Mouse (Mus musculus): ENCODE results near the gene Cela1. TPM values are rescaled to one million over a fixed set of nuclear protein-coding genes. Genes with fewer than 3 reads are reported as not detected.

The Cela1 gene
- 8.7 and 11.0 TPM in 2 replicates for polyA plus RNA-seq (2016; fragmentation: Nextera tagmentation; extraction: Ambion mirVana)

DNA sequence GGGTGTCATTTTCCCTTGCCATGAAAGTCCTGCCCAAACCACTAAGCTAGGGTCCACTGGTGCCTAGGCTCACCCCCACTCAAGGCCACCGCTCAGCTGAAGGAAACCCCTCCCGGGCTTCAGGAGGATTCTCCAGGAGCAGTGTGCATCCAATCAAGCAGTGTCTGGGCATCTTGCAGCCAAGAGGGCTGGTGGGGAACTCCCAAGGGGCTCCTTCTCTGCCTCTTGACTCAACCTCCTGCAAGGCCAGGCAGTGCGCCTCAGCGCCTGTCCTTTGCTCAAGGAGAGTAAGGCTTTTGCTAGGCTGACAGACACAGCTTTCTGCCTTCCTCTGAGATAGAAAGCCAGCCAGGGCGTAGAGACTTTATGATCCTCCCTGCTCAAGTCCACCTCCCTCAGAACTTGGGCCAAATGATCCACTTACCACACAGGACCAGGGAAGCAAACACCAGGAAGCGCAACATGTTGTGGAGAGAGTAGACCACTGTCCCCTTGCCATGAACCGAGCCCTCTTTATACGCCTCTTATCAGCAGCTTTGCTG is at the start of gene Cela1:
Cela1 (minus strand) TSS at position 492 of the 542 bp plus-strand sequence.
- WGBS (ENCODE audit: insufficient replicate concordance), result 50% methylated on average over 8 of the region's 8 CpGs
- no peak for ATAC-seq
- Histone ChIP-seq H3K9ac (peak within 1 kb of the TSS; percentile 14; the same call in 1 of the 2 replicates), H3K27me3 (replicated peaks) (0 out of 2 replicates have a peak, but pooled peaks cover 9% of the 10 kb centered on the region), H3K36me3 (no peaks in the 10 kb centered on the region), H3K9me3 (replicated peaks) (peaks cover 10% of the 10 kb centered on the region; the same call in 1 of the 2 replicates), H3K27ac (peak within 1 kb of the TSS; percentile 56; the same call in 1 of the 2 replicates), H3K4me1 (peaks cover 52% of the 10 kb centered on the region), H3K4me2 (peak within 1 kb of the TSS; percentile 45), H3K4me3 (no peak within 1 kb of the TSS)

GRCm38 (mm10) chr15:100735953-100736300 is 48.2 kb upstream of the Cela1 start:
- peaks cover 65% of the 10 kb centered on the region for H3K4me1 ChIP-seq
- H3K4me3 ChIP-seq, result no peak overlapping the region
- no peak for ATAC-seq
- no peak overlapping the region; the same call in 1 of the 2 replicates for H3K9ac ChIP-seq
- H3K27ac ChIP-seq, result no peak overlapping the region
- H3K9me3 ChIP-seq (replicated peaks), result no peaks in the 10 kb centered on the region
- no peaks in the 10 kb centered on the region for H3K36me3 ChIP-seq
- H3K4me2 ChIP-seq, result no peak overlapping the region
- 35% methylated on average over 9 of the region's 9 CpGs for WGBS (ENCODE audit: insufficient replicate concordance)
- peaks cover 31% of the 10 kb centered on the region for H3K27me3 ChIP-seq (replicated peaks)

GRCm38 (mm10) chr15:100735095-100735952 is 47.6 kb upstream of the Cela1 start:
- Histone ChIP-seq H3K4me3 (no peak overlapping the region), H3K27me3 (replicated peaks) (peaks cover 33% of the 10 kb centered on the region), H3K4me1 (peaks cover 68% of the 10 kb centered on the region), H3K4me2 (no peak overlapping the region; the same call in 1 of the 2 replicates), H3K9ac (no peak overlapping the region), H3K9me3 (replicated peaks) (no peaks in the 10 kb centered on the region), H3K36me3 (no peaks in the 10 kb centered on the region), H3K27ac (no peak overlapping the region)
- ATAC-seq, result peak; percentile 8; the same call in 1 of the 2 replicates
- 53% methylated on average over 14 of the region's 15 CpGs for WGBS (ENCODE audit: insufficient replicate concordance)

DNA sequence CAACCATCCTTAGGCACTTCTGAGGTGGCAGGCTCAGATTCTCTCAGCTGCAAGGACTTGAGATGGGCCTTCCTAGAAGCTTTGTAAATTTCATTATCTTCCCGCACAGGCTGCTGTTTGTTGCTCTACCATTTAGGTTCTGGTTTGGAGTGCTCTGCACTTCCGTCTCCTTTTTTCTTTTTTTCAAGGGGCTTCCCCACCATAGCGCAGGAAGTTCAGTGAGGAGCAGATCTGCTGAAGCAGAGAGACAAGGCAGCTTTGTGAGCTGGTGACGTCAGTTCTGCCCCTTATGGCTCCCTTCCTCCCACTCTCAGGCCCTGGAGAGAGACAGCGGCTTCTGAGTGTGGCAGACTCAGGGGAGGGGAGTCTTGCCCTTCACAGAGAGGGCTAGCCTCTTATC is 44.9 kb upstream of the Cela1 start:
- Histone ChIP-seq H3K4me3 (no peak overlapping the region), H3K27me3 (replicated peaks) (peaks cover 56% of the 10 kb centered on the region), H3K4me2 (no peak overlapping the region), H3K36me3 (no peaks in the 10 kb centered on the region), H3K9me3 (replicated peaks) (no peaks in the 10 kb centered on the region), H3K27ac (no peak overlapping the region), H3K9ac (no peak overlapping the region), H3K4me1 (peaks cover 62% of the 10 kb centered on the region)
- ATAC-seq, result no peak
- 16% methylated on average over 5 of the region's 5 CpGs for WGBS (ENCODE audit: insufficient replicate concordance)

- ATAC-seq, result no peak
- no peak overlapping the region for H3K4me2 ChIP-seq
- H3K9me3 ChIP-seq (replicated peaks), result no peaks in the 10 kb centered on the region
- WGBS (ENCODE audit: insufficient replicate concordance), result 37% methylated on average over 9 of the region's 9 CpGs
- H3K4me1 ChIP-seq, result peaks cover 53% of the 10 kb centered on the region
- no peak overlapping the region for H3K9ac ChIP-seq
- no peaks in the 10 kb centered on the region for H3K36me3 ChIP-seq
- H3K4me3 ChIP-seq, result no peak overlapping the region
- H3K27ac ChIP-seq, result no peak overlapping the region
- H3K27me3 ChIP-seq (replicated peaks), result peaks cover 71% of the 10 kb centered on the region
Measured at GRCm38 (mm10) chr15:100731081-100731480, 43.4 kb upstream of the Cela1 start.

DNA sequence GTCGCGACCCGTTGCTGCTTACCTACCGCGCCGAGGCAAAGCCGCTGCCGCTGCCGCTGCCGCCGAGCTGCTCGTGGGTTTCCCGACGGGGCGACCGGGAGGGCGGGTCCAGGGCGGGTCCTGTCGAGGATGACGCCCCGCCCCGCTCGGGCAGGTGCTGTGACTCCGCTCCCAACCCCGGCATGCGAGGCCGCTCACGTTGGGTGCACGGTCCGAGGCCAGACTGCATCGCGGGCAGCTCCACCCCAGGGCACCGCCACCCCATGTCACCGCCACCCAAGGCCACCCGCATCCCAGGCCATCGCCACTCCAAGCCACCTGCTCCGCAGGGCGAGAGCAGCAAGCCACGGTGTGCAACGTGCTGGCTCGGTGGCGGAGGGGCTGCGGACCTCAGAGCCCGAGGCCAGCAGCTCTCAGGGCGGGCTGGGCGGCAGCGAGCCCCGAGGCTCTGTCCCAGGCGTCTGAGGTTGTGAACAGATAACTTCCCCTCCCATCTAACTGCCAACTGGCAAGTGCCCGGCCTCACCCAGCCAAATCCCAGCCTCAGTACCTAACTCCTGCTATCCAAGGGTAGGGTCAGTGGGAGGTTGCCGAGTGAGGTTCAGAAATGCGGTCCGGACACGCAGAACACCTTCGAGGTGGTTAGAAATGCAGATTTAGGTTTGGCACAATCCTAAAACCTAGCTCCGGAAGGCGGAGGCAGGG is 41.7 kb upstream of the Cela1 start, which contains the start of gene Galnt6:
Galnt6 (minus strand) TSS at position 96 of the 705 bp plus-strand sequence.
- Histone ChIP-seq H3K36me3 (no peaks in the 10 kb centered on the region), H3K4me3 (peak within 1 kb of the TSS; percentile 48), H3K4me1 (peaks cover 42% of the 10 kb centered on the region), H3K27me3 (replicated peaks) (peaks cover 82% of the 10 kb centered on the region), H3K4me2 (peak within 1 kb of the TSS; percentile 74), H3K27ac (no peak within 1 kb of the TSS), H3K9ac (0 out of 2 replicates have a peak within 1 kb of the TSS, but pooled peaks have one; percentile 20), H3K9me3 (replicated peaks) (no peaks in the 10 kb centered on the region)
- 9% methylated on average over 57 of the region's 57 CpGs for WGBS (ENCODE audit: insufficient replicate concordance)
- peak; percentile 59 for ATAC-seq

DNA sequence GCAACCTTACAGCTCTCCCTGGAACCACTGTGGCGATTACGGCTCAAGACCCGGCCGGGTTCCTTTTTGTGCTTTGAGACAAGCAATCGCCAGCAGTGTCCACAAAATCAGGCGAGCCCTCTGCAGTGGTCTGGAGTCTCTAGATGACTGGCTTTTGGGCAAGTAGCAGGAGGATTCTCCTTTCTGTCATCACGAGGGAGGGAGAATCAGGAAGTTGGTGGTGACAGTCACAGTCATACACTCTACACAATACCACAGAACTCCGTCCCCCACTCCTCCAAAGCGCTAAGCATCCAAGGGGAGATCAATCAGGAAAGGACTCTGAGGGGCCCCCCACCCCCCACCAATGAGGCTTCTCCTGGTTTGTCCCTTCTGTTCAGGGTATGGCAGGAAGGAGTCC is 40.9 kb upstream of the Cela1 start:
- Histone ChIP-seq H3K27ac (no peak overlapping the region), H3K4me1 (peaks cover 34% of the 10 kb centered on the region), H3K36me3 (no peaks in the 10 kb centered on the region), H3K9ac (0 out of 2 replicates have a peak overlapping the region, but pooled peaks have one; percentile 20), H3K27me3 (replicated peaks) (peaks cover 84% of the 10 kb centered on the region), H3K9me3 (replicated peaks) (no peaks in the 10 kb centered on the region), H3K4me2 (peak overlapping the region; percentile 74), H3K4me3 (peak overlapping the region; percentile 48)
- ATAC-seq, result no peak
- WGBS (ENCODE audit: insufficient replicate concordance), result 22% methylated on average over 9 of the region's 9 CpGs

- Histone ChIP-seq H3K4me2 (no peak overlapping the region), H3K27me3 (replicated peaks) (peaks cover 84% of the 10 kb centered on the region), H3K9me3 (replicated peaks) (no peaks in the 10 kb centered on the region), H3K9ac (no peak overlapping the region), H3K4me1 (peaks cover 31% of the 10 kb centered on the region), H3K4me3 (no peak overlapping the region), H3K36me3 (no peaks in the 10 kb centered on the region), H3K27ac (no peak overlapping the region)
- ATAC-seq, result no peak
- 66% methylated on average over 11 of the region's 11 CpGs for WGBS (ENCODE audit: insufficient replicate concordance)
Measured at GRCm38 (mm10) chr15:100727834-100728233, 40.1 kb upstream of the Cela1 start.

DNA sequence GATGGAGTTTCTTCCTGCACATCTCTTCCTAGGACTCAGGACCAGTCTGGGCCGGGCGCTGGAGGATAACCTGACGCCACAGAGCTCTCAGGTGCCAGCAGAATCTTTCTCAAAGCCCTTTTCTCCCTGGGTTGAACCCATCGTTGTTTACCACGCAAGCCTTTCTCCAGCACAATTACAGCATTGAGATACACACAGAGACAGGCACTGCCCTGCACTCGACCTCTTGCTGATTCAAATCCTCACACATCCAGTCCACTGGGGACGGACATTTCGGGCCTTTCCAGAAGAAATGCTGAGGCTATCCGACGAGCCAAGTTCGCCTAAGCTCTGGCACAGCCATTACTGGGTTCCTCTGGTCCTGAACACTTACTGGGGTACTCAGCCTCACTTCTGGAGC is 39.0 kb upstream of the Cela1 start:
- Histone ChIP-seq H3K4me1 (peaks cover 20% of the 10 kb centered on the region), H3K9me3 (replicated peaks) (no peaks in the 10 kb centered on the region), H3K27me3 (replicated peaks) (peaks cover 81% of the 10 kb centered on the region), H3K4me2 (no peak overlapping the region), H3K4me3 (no peak overlapping the region), H3K9ac (no peak overlapping the region), H3K27ac (no peak overlapping the region), H3K36me3 (no peaks in the 10 kb centered on the region)
- no peak for ATAC-seq
- WGBS (ENCODE audit: insufficient replicate concordance), result 75% methylated on average over 11 of the region's 11 CpGs

GRCm38 (mm10) chr15:100723505-100723904 is 35.8 kb upstream of the Cela1 start:
- Histone ChIP-seq H3K9ac (no peak overlapping the region), H3K4me2 (no peak overlapping the region), H3K4me3 (no peak overlapping the region), H3K27ac (no peak overlapping the region), H3K4me1 (peaks cover 2% of the 10 kb centered on the region), H3K36me3 (no peaks in the 10 kb centered on the region), H3K9me3 (replicated peaks) (no peaks in the 10 kb centered on the region), H3K27me3 (replicated peaks) (peaks cover 57% of the 10 kb centered on the region)
- ATAC-seq, result no peak
- WGBS (ENCODE audit: insufficient replicate concordance), result 56% methylated on average over 14 of the region's 14 CpGs

DNA sequence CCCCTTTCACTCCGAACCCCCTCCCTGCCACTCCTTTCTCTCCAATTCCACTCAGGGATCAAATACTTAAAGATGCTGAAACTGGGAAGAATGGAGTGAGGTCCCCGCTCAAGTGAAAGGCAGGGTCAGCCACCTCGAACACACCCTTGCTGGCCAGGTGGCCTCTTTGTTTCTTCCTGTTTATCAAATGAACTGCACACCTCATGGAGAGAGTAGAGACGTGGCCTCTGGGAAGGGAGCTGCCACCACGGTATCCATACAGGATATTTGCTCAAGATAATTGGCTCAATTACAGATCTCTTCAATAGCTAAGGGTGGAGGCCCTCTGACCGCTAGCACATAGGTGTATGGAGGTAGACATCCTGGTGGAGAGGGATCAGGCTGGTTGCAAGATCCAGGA is 34.8 kb upstream of the Cela1 start:
- 53% methylated on average over 6 of the region's 6 CpGs for WGBS (ENCODE audit: insufficient replicate concordance)
- H3K4me2 ChIP-seq, result no peak overlapping the region
- no peak overlapping the region for H3K9ac ChIP-seq
- ATAC-seq, result no peak
- no peak overlapping the region for H3K4me3 ChIP-seq
- no peaks in the 10 kb centered on the region for H3K36me3 ChIP-seq
- H3K27ac ChIP-seq, result no peak overlapping the region
- H3K9me3 ChIP-seq (replicated peaks), result no peaks in the 10 kb centered on the region
- H3K4me1 ChIP-seq, result no peaks in the 10 kb centered on the region
- peaks cover 48% of the 10 kb centered on the region for H3K27me3 ChIP-seq (replicated peaks)

GRCm38 (mm10) chr15:100722026-100722425 is 34.3 kb upstream of the Cela1 start:
- Histone ChIP-seq H3K27ac (no peak overlapping the region), H3K9ac (no peak overlapping the region), H3K4me3 (no peak overlapping the region), H3K4me1 (no peaks in the 10 kb centered on the region), H3K4me2 (no peak overlapping the region), H3K27me3 (replicated peaks) (peaks cover 43% of the 10 kb centered on the region), H3K36me3 (no peaks in the 10 kb centered on the region), H3K9me3 (replicated peaks) (no peaks in the 10 kb centered on the region)
- 42% methylated on average over 4 of the region's 4 CpGs for WGBS (ENCODE audit: insufficient replicate concordance)
- no peak for ATAC-seq

Data from liver, embryonic 12.5 days (tissue).